Mouse (Mus musculus): ENCODE measurements around the gene Slc26a3.

GRCm38 (mm10) chr12:31374603-31375282 lies 15.9 kb upstream of the Slc26a3 start:
- peak; percentile 90 for TF ChIP-seq CTCF (IDR thresholded peaks at IDR 0.05; ENCODE audit: low read depth)
- TF ChIP-seq EP300 (optimal IDR thresholded peaks at IDR 0.05) = no peak

Data from stomach, postnatal 0 days (tissue).